Mouse (Mus musculus): ENCODE measurements at regions not wholly inside any gene's neighbourhood (a gene's known extent, or its start where the extent isn't known, plus 50 kb on each side); places are given as distances from the start of the nearest gene placed in this dataset.
A peak's percentile ranks its signal among the peaks of the same experiment; 100 is the strongest.

- no peak for DNase-seq (ENCODE audit: low read depth)
These were observed 572.0 kb upstream of the Itga1 start for GRCm38 (mm10) chr13:115673729-115674128.

- DNase-seq (ENCODE audit: low read depth): no peak
These were observed 569.9 kb upstream of the Itga1 start for GRCm38 (mm10) chr13:115671685-115672084.

- DNase-seq (ENCODE audit: low read depth): no peak
These were observed 567.8 kb upstream of the Itga1 start for GRCm38 (mm10) chr13:115669516-115669915.

GRCm38 (mm10) chr13:115655134-115655533 lies 553.4 kb upstream of the Itga1 start:
- DNase-seq (ENCODE audit: low read depth): no peak

GRCm38 (mm10) chr13:115652935-115653334 lies 551.2 kb upstream of the Itga1 start:
- no peak for DNase-seq (ENCODE audit: low read depth)

GRCm38 (mm10) chr13:115652352-115652751 lies 550.6 kb upstream of the Itga1 start:
- DNase-seq (ENCODE audit: low read depth): no peak

GRCm38 (mm10) chr13:115631410-115632105 lies 529.8 kb upstream of the Itga1 start:
- DNase-seq (ENCODE audit: low read depth): no peak

GRCm38 (mm10) chr13:115630603-115631002 lies 528.8 kb upstream of the Itga1 start:
- no peak for DNase-seq (ENCODE audit: low read depth)

- no peak for DNase-seq (ENCODE audit: low read depth)
These were observed 511.4 kb upstream of the Itga1 start for GRCm38 (mm10) chr13:115613174-115613573.

- no peak for DNase-seq (ENCODE audit: low read depth)
These were observed 504.7 kb upstream of the Itga1 start for GRCm38 (mm10) chr13:115606441-115606840.

- no peak for DNase-seq (ENCODE audit: low read depth)
These were observed 493.4 kb upstream of the Itga1 start for GRCm38 (mm10) chr13:115595126-115595671.

GRCm38 (mm10) chr13:115575967-115576366 lies 474.2 kb upstream of the Itga1 start:
- peak; percentile 27 for DNase-seq (ENCODE audit: low read depth)

- DNase-seq (ENCODE audit: low read depth): no peak
These were observed 473.5 kb upstream of the Itga1 start for GRCm38 (mm10) chr13:115575052-115575891.

- no peak for DNase-seq (ENCODE audit: low read depth)
These were observed 439.4 kb upstream of the Itga1 start for GRCm38 (mm10) chr13:115541167-115541566.

- no peak for DNase-seq (ENCODE audit: low read depth)
These were observed 434.1 kb upstream of the Itga1 start for GRCm38 (mm10) chr13:115535900-115536299.

GRCm38 (mm10) chr13:115513914-115514313 lies 412.1 kb upstream of the Itga1 start:
- no peak for DNase-seq (ENCODE audit: low read depth)

GRCm38 (mm10) chr13:115512214-115512613 lies 410.4 kb upstream of the Itga1 start:
- DNase-seq (ENCODE audit: low read depth): no peak

GRCm38 (mm10) chr13:115508646-115509045 lies 406.9 kb upstream of the Itga1 start:
- no peak for DNase-seq (ENCODE audit: low read depth)

GRCm38 (mm10) chr13:115494399-115494798 lies 392.6 kb upstream of the Itga1 start:
- no peak for DNase-seq (ENCODE audit: low read depth)

- no peak for DNase-seq (ENCODE audit: low read depth)
These were observed 374.1 kb upstream of the Itga1 start for GRCm38 (mm10) chr13:115475861-115476260.

- DNase-seq (ENCODE audit: low read depth): no peak
These were observed 363.9 kb upstream of the Itga1 start for GRCm38 (mm10) chr13:115465689-115466088.

GRCm38 (mm10) chr13:115451244-115451643 lies 349.5 kb upstream of the Itga1 start:
- DNase-seq (ENCODE audit: low read depth): peak; percentile 70

Data from NIH3T3 (cell line).